Comparison of ENCODE assay signal across 12 mouse cellular contexts in genomic region chr5:129186926-129187325, GRCm38 (mm10).
"Had no signal": no experiment of that assay in that cellular context is flagged by ENCODE, and none has a peak within 500 bp of the region (broad histone marks: within the 10 kb centered on the region; RNA-seq: fewer than 3 reads in every experiment).

No protein-coding gene starts in this region.

- H3K4me1 ChIP-seq: stomach, embryonic 15.5 days had no signal

- DNase-seq: right cerebral cortex, postnatal 25 days had no signal

- H3K4me2 ChIP-seq: limb, embryonic 12.5 days; limb, embryonic 15.5 days; liver, embryonic 12.5 days; liver, embryonic 15.5 days; midbrain, embryonic 12.5 days; midbrain, embryonic 15.5 days; neural tube, embryonic 12.5 days; neural tube, embryonic 15.5 days; stomach, embryonic 15.5 days had no signal

- H3K4me3 ChIP-seq: limb, embryonic 12.5 days; limb, embryonic 15.5 days; liver, embryonic 12.5 days; liver, embryonic 15.5 days; midbrain, embryonic 12.5 days; midbrain, embryonic 15.5 days; neural tube, embryonic 12.5 days; neural tube, embryonic 15.5 days; stomach, embryonic 15.5 days had no signal

- H3K36me3 ChIP-seq: limb, embryonic 12.5 days; limb, embryonic 15.5 days; liver, embryonic 12.5 days; liver, embryonic 15.5 days; midbrain, embryonic 12.5 days; midbrain, embryonic 15.5 days; neural tube, embryonic 12.5 days; neural tube, embryonic 15.5 days; stomach, embryonic 15.5 days had no signal

- ATAC-seq: intestine, postnatal 0 days; liver, embryonic 12.5 days; midbrain, embryonic 15.5 days had no signal

- H3K27ac ChIP-seq: limb, embryonic 12.5 days; limb, embryonic 15.5 days; liver, embryonic 12.5 days; liver, embryonic 15.5 days; macrophage; midbrain, embryonic 12.5 days; midbrain, embryonic 15.5 days; neural tube, embryonic 12.5 days; neural tube, embryonic 15.5 days; stomach, embryonic 15.5 days had no signal

- H3K27me3 ChIP-seq: liver, embryonic 12.5 days; liver, embryonic 15.5 days; midbrain, embryonic 12.5 days; midbrain, embryonic 15.5 days; neural tube, embryonic 12.5 days; neural tube, embryonic 15.5 days; stomach, embryonic 15.5 days had no signal

- H3K9me3 ChIP-seq: limb, embryonic 12.5 days; limb, embryonic 15.5 days; liver, embryonic 12.5 days; liver, embryonic 15.5 days; midbrain, embryonic 12.5 days; midbrain, embryonic 15.5 days; neural tube, embryonic 12.5 days; neural tube, embryonic 15.5 days; stomach, embryonic 15.5 days had no signal

- H3K9ac ChIP-seq: limb, embryonic 12.5 days; limb, embryonic 15.5 days; liver, embryonic 12.5 days; liver, embryonic 15.5 days; midbrain, embryonic 12.5 days; midbrain, embryonic 15.5 days; neural tube, embryonic 12.5 days; neural tube, embryonic 15.5 days; stomach, embryonic 15.5 days had no signal
